Mouse (Mus musculus) 416B (cell line): ENCODE results near the gene Plxnc1.

Source experiments
- DNase-seq: peaks from one replicate; pipeline ENCODE4 v3.0.0; 2011; ENCODE audit warnings: low read depth

Gene Plxnc1

DNA sequence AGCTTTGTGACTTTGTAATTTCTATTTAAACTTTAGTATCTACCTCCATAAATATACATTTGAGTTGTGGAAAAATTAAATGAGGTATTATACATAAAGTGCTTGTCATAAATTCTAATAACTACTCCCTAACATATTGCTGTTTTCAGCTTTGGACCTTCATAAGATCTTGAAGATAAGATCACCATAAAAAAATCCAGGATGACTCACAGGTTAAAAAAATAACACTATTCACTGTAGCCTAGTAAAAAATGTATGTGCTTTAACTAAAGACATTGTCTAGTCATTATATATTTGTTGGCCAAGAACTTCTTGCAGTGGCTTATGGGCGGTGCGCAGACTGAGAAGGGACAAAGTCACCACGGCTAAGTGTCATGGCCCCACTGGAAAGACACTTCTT is 203.2 kb downstream of the Plxnc1 start:
- peak; percentile 63 for DNase-seq
